Mouse (Mus musculus): ENCODE measurements around the gene Map3k4. TPM values are rescaled to one million over a fixed set of nuclear protein-coding genes. Genes with fewer than 3 reads are reported as not detected.
"Not testable (repeated sequence)": the region's sequence is repeated elsewhere in the genome, so short reads cannot be mapped to it uniquely, and the experiment has no call there.

Map3k4 gene
- polyA plus RNA-seq, 1 experiment from 2014 or later: 29.2 TPM

DNA sequence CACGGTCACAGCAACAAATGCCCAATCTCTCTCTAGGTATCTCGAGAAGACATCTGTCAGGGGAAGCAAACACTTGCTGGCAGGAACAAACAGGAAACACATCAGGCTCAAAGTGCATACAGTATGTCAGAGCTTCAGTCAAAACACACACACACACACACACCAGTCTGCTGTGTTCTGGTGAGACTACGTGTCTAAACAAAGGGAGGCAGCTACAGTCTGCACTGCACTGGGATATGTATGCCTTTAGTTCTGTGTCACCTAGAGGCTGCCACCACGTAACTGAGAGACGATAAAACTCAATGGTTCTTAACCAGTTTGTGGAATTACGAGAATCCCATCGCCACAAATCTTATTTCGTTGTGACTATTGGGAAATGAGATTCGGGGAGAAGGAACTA, 88.8 kb downstream of the Map3k4 start:
- H3K36me3 ChIP-seq (ENCODE audit: control insufficient read depth, insufficient read depth, low read length): peaks cover 72% of the 10 kb centered on the region
- H3K4me3 ChIP-seq (ENCODE audit: low read depth, low read length): no peak overlapping the region
- H3K4me2 ChIP-seq (ENCODE audit: low read length): no peak overlapping the region
- no peaks in the 10 kb centered on the region for H3K27me3 ChIP-seq (replicated peaks; ENCODE audit: control insufficient read depth, insufficient read depth, low read length)
- no peak overlapping the region for H3K9ac ChIP-seq (ENCODE audit: low read length)
- H3K4me1 ChIP-seq (ENCODE audit: control insufficient read depth, insufficient read depth, low read length): no peaks in the 10 kb centered on the region
- no peaks in the 10 kb centered on the region for H3K9me3 ChIP-seq (replicated peaks; ENCODE audit: control insufficient read depth, low read length)
- DNase-seq (ENCODE audit: low spot score): no peak
- ATAC-seq: no peak
- WGBS: 88% methylated on average over 9 of the region's 9 CpGs
- no peak overlapping the region for H3K27ac ChIP-seq (ENCODE audit: low read depth, low read length)

DNA sequence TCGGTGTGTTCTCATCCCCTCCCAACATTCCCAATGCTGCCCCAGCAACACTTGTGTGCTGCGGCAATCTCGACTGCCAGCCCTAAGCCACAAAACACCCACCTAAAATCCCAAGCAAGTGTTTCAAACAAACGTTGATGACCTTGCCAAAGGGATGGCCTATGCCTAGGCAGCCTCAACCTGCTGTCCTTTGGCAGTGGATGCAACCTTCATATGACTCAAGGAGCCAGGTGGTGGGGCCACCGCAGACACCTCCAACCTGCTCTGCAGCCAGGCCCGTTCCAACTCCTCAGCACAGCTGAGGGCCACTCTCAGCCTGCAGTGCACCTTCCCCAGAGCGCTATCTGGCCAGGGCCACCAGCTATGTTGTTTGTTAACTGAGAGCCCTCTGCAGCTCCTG, 90.1 kb downstream of the Map3k4 start:
- Histone ChIP-seq H3K27me3 (replicated peaks; ENCODE audit: control insufficient read depth, insufficient read depth, low read length) (no peaks in the 10 kb centered on the region), H3K9me3 (replicated peaks; ENCODE audit: control insufficient read depth, low read length) (no peaks in the 10 kb centered on the region), H3K36me3 (ENCODE audit: control insufficient read depth, insufficient read depth, low read length) (peaks cover 65% of the 10 kb centered on the region), H3K4me2 (ENCODE audit: low read length) (no peak overlapping the region), H3K27ac (ENCODE audit: low read depth, low read length) (no peak overlapping the region; the same call in 1 of the 2 replicates), H3K4me1 (ENCODE audit: control insufficient read depth, insufficient read depth, low read length) (no peaks in the 10 kb centered on the region), H3K4me3 (ENCODE audit: low read depth, low read length) (no peak overlapping the region), H3K9ac (ENCODE audit: low read length) (no peak overlapping the region)
- ATAC-seq: no peak
- WGBS: 92% methylated on average over 7 of the region's 7 CpGs
- no peak for DNase-seq (ENCODE audit: low spot score)

DNA sequence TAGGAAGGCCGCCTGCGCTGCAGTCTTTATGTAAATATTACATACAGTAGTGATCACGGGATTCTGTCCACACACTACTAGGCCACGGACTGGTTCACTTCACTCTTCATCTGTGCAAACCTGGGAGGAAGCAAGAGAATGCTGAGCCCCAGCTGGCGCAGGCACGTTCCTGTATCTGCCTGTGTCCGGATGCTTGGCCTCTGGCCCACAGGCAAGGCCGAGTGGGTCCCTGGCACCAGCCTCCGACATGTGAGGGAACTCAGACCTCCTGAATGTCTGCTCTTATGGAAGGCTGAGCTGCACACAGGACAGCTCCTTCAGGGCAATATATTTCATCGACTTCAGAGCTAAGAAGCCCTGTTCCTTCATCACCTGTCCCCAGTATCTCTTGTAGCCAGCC, 90.6 kb downstream of the Map3k4 start:
- H3K4me3 ChIP-seq (ENCODE audit: low read depth, low read length): no peak overlapping the region
- 89% methylated on average over 10 of the region's 10 CpGs for WGBS
- H3K4me1 ChIP-seq (ENCODE audit: control insufficient read depth, insufficient read depth, low read length): no peaks in the 10 kb centered on the region
- H3K9ac ChIP-seq (ENCODE audit: low read length): no peak overlapping the region
- H3K4me2 ChIP-seq (ENCODE audit: low read length): no peak overlapping the region
- DNase-seq (ENCODE audit: low spot score): no peak
- ATAC-seq: no peak
- H3K27ac ChIP-seq (ENCODE audit: low read depth, low read length): no peak overlapping the region
- H3K36me3 ChIP-seq (ENCODE audit: control insufficient read depth, insufficient read depth, low read length): peaks cover 60% of the 10 kb centered on the region
- no peaks in the 10 kb centered on the region for H3K27me3 ChIP-seq (replicated peaks; ENCODE audit: control insufficient read depth, insufficient read depth, low read length)
- no peaks in the 10 kb centered on the region for H3K9me3 ChIP-seq (replicated peaks; ENCODE audit: control insufficient read depth, low read length)

DNA sequence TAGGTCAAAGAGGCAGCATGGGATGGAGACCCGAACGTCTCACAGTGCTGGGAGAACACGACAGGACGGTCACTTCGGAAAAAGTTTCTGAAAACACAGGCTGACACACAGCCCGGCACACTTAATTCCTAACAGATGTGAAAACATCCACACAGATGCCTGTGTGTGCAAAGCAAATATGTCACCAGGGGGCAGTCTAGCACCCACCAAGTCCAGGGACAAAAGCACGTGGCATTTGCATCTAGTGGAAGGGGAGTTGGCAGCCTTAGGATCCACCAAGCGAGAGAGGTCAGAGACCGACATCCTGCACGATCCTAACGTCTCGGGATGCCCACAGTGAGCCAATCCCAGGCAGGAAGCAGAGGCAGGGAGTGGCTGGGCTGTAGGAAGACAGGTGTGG, 92.0 kb downstream of the Map3k4 start:
- no peaks in the 10 kb centered on the region for H3K4me1 ChIP-seq (ENCODE audit: control insufficient read depth, insufficient read depth, low read length)
- no peak overlapping the region for H3K9ac ChIP-seq (ENCODE audit: low read length)
- no peak overlapping the region for H3K4me2 ChIP-seq (ENCODE audit: low read length)
- WGBS: 78% methylated on average over 12 of the region's 12 CpGs
- peaks cover 58% of the 10 kb centered on the region for H3K36me3 ChIP-seq (ENCODE audit: control insufficient read depth, insufficient read depth, low read length)
- no peak overlapping the region for H3K4me3 ChIP-seq (ENCODE audit: low read depth, low read length)
- DNase-seq (ENCODE audit: low spot score): peak; percentile 53
- H3K27ac ChIP-seq (ENCODE audit: low read depth, low read length): no peak overlapping the region
- H3K9me3 ChIP-seq (replicated peaks; ENCODE audit: control insufficient read depth, low read length): no peaks in the 10 kb centered on the region
- no peaks in the 10 kb centered on the region for H3K27me3 ChIP-seq (replicated peaks; ENCODE audit: control insufficient read depth, insufficient read depth, low read length)
- ATAC-seq: no peak

- H3K27me3 ChIP-seq (replicated peaks; ENCODE audit: control insufficient read depth, insufficient read depth, low read length): no peaks in the 10 kb centered on the region
- H3K4me3 ChIP-seq (ENCODE audit: low read depth, low read length): no peak overlapping the region
- no peak overlapping the region for H3K9ac ChIP-seq (ENCODE audit: low read length)
- WGBS: 48% methylated on average over 1 of the region's 1 CpGs
- H3K4me2 ChIP-seq (ENCODE audit: low read length): no peak overlapping the region
- ATAC-seq: no peak
- no peak overlapping the region for H3K27ac ChIP-seq (ENCODE audit: low read depth, low read length)
- no peaks in the 10 kb centered on the region for H3K9me3 ChIP-seq (replicated peaks; ENCODE audit: control insufficient read depth, low read length)
- H3K4me1 ChIP-seq (ENCODE audit: control insufficient read depth, insufficient read depth, low read length): no peaks in the 10 kb centered on the region
- DNase-seq (ENCODE audit: low spot score): no peak
- peaks cover 57% of the 10 kb centered on the region for H3K36me3 ChIP-seq (ENCODE audit: control insufficient read depth, insufficient read depth, low read length)
Observed at GRCm38 (mm10) chr17:12225227-12225626, 93.4 kb downstream of the Map3k4 start.

GRCm38 (mm10) chr17:12224551-12224950, 94.0 kb downstream of the Map3k4 start:
- H3K27me3 ChIP-seq (replicated peaks; ENCODE audit: control insufficient read depth, insufficient read depth, low read length); H3K27ac ChIP-seq (ENCODE audit: low read depth, low read length); H3K4me2 ChIP-seq (ENCODE audit: low read length); H3K4me1 ChIP-seq (ENCODE audit: control insufficient read depth, insufficient read depth, low read length); ATAC-seq; H3K9me3 ChIP-seq (replicated peaks; ENCODE audit: control insufficient read depth, low read length); H3K9ac ChIP-seq (ENCODE audit: low read length); H3K4me3 ChIP-seq (ENCODE audit: low read depth, low read length); DNase-seq (ENCODE audit: low spot score): not testable (repeated sequence)
- peaks cover 63% of the 10 kb centered on the region for H3K36me3 ChIP-seq (ENCODE audit: control insufficient read depth, insufficient read depth, low read length)
- WGBS: 75% methylated on average over 5 of the region's 7 CpGs

DNA sequence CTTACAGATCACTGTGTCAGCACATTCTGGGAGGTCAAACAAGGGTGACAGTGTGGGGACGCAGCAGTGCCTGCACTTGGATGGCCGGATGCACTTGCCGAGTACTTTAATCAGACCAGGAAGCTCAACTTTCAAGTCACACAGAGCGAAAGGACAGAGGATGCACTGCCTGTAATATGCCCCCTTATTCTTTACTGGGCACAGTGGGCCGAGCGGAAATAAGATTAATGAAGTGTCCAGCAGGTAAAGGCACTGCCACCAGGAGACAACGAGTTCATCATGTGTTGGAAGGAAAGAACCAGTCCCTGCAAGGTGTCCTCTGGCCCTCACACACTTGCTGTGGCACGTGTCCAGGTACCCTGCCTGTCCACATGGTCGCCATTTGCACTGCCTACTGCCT, 94.5 kb downstream of the Map3k4 start:
- Histone ChIP-seq H3K9ac (ENCODE audit: low read length) (no peak overlapping the region), H3K9me3 (replicated peaks; ENCODE audit: control insufficient read depth, low read length) (no peaks in the 10 kb centered on the region), H3K27me3 (replicated peaks; ENCODE audit: control insufficient read depth, insufficient read depth, low read length) (no peaks in the 10 kb centered on the region), H3K4me2 (ENCODE audit: low read length) (no peak overlapping the region), H3K4me1 (ENCODE audit: control insufficient read depth, insufficient read depth, low read length) (no peaks in the 10 kb centered on the region), H3K36me3 (ENCODE audit: control insufficient read depth, insufficient read depth, low read length) (peaks cover 65% of the 10 kb centered on the region), H3K4me3 (ENCODE audit: low read depth, low read length) (no peak overlapping the region), H3K27ac (ENCODE audit: low read depth, low read length) (no peak overlapping the region)
- no peak for ATAC-seq
- no peak for DNase-seq (ENCODE audit: low spot score)
- 84% methylated on average over 8 of the region's 9 CpGs for WGBS

DNA sequence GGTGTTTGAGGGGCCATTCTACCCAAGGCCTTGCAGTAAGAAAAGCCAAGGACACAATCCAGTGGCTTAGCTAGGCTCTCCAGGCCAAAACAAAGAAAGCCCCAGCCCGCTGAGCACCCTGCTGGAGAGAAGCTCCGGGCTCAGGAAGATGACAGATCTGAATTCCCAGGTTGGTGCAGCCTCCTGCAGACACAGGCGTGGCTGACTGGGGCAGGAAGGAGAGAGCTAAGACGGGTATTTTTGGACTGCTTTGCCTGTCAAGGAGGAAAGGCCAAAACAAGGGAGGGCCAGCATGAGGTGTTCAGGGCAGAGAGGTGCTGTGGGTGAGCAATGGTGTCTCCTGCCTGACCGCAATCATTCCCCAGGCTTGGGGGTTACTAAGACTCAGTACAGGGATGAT, 94.9 kb downstream of the Map3k4 start:
- Histone ChIP-seq H3K4me1 (ENCODE audit: control insufficient read depth, insufficient read depth, low read length) (no peaks in the 10 kb centered on the region), H3K27ac (ENCODE audit: low read depth, low read length) (no peak overlapping the region), H3K4me2 (ENCODE audit: low read length) (no peak overlapping the region), H3K4me3 (ENCODE audit: low read depth, low read length) (no peak overlapping the region), H3K36me3 (ENCODE audit: control insufficient read depth, insufficient read depth, low read length) (peaks cover 65% of the 10 kb centered on the region), H3K9ac (ENCODE audit: low read length) (no peak overlapping the region), H3K9me3 (replicated peaks; ENCODE audit: control insufficient read depth, low read length) (no peaks in the 10 kb centered on the region), H3K27me3 (replicated peaks; ENCODE audit: control insufficient read depth, insufficient read depth, low read length) (no peaks in the 10 kb centered on the region)
- ATAC-seq (no peak), DNase-seq (ENCODE audit: low spot score) (no peak)
- WGBS: 41% methylated on average over 5 of the region's 5 CpGs

- WGBS: 50% methylated on average over 6 of the region's 6 CpGs
- H3K4me1 ChIP-seq (ENCODE audit: control insufficient read depth, insufficient read depth, low read length): no peaks in the 10 kb centered on the region
- peak; percentile 51; the same call in 1 of the 2 replicates for ATAC-seq
- no peak overlapping the region for H3K4me3 ChIP-seq (ENCODE audit: low read depth, low read length)
- H3K36me3 ChIP-seq (ENCODE audit: control insufficient read depth, insufficient read depth, low read length): peaks cover 66% of the 10 kb centered on the region
- H3K4me2 ChIP-seq (ENCODE audit: low read length): no peak overlapping the region
- no peak overlapping the region for H3K27ac ChIP-seq (ENCODE audit: low read depth, low read length)
- peak; percentile 60 for DNase-seq (ENCODE audit: low spot score)
- no peaks in the 10 kb centered on the region for H3K9me3 ChIP-seq (replicated peaks; ENCODE audit: control insufficient read depth, low read length)
- H3K27me3 ChIP-seq (replicated peaks; ENCODE audit: control insufficient read depth, insufficient read depth, low read length): no peaks in the 10 kb centered on the region
- H3K9ac ChIP-seq (ENCODE audit: low read length): no peak overlapping the region
Observed at GRCm38 (mm10) chr17:12221926-12222325, 96.7 kb downstream of the Map3k4 start.

Measured in forebrain, embryonic 14.5 days (tissue).